Mouse (Mus musculus) CH12.LX (cell line): Measurements from ENCODE around the gene Gm20388. TPM values are rescaled to one million over a fixed set of nuclear protein-coding genes. Genes with fewer than 3 reads are reported as not detected.

Experiments used
- DNase-seq: peaks from one replicate; pipeline ENCODE4 v3.0.0-alpha.2; 2013; ENCODE audit errors: extremely low read depth
- H3K27ac ChIP-seq: 2 replicates; pipeline ENCODE4 v1.5.1; 2012; ENCODE audit warnings: low read depth, mild to moderate bottlenecking, control low read depth, moderate library complexity; ENCODE audit not compliant: insufficient read depth
- H3K27me3 ChIP-seq: replicated peaks from 2 replicates; pipeline ENCODE3; 2012; ENCODE audit warnings: inconsistent platforms
- H3K36me3 ChIP-seq, 2 experiments: replicated peaks in 1 of 2; 2 replicates each; pipeline versions ENCODE3 to v1.6.1; 2012; ENCODE audit warnings: inconsistent platforms in 1 of 2, low read length in 1 of 2, mild to moderate bottlenecking in 1 of 2, mixed read lengths in 1 of 2, moderate library complexity in 1 of 2; ENCODE audit not compliant: control insufficient read depth in 1 of 2, insufficient read depth in 1 of 2
- H3K4me1 ChIP-seq, 2 experiments: 2 replicates each; pipeline ENCODE4 v1.6.1; 2012; ENCODE audit warnings: inconsistent platforms in 1 of 2, moderate library complexity in 1 of 2; ENCODE audit not compliant: insufficient read depth in 2 of 2, control insufficient read depth in 1 of 2
- H3K4me2 ChIP-seq: 2 replicates; pipeline ENCODE4 v1.6.1; 2012; ENCODE audit warnings: low read depth, mild to moderate bottlenecking, control low read depth; ENCODE audit not compliant: poor library complexity, insufficient read depth, severe bottlenecking
- H3K4me3 ChIP-seq, 3 experiments: fragments of 150-350 bp in 1 of 3; sonication (generic) in 1 of 3; replicated peaks in 1 of 3; 2 replicates each; pipeline versions ENCODE3 to v1.5.1; 2011 to 2012; ENCODE audit warnings: low read depth in 2 of 3, low read length in 2 of 3, mild to moderate bottlenecking in 2 of 3, moderate library complexity in 2 of 3, control low read depth in 1 of 3, improper control_type of control experiment in 1 of 3, inconsistent platforms in 1 of 3, mixed read lengths in 1 of 3; ENCODE audit not compliant: poor library complexity in 1 of 3
- H3K79me2 ChIP-seq: replicated peaks from 2 replicates; pipeline ENCODE4 v1.6.1; 2012; ENCODE audit warnings: mild to moderate bottlenecking, moderate library complexity; ENCODE audit not compliant: control insufficient read depth, poor library complexity, insufficient read depth, severe bottlenecking; ENCODE audit errors: extremely low read depth
- H3K9ac ChIP-seq: 2 replicates; pipeline ENCODE4 v1.6.1; 2012; ENCODE audit warnings: low read depth, mild to moderate bottlenecking, control low read depth, moderate library complexity; ENCODE audit not compliant: insufficient read depth
- H3K9me3 ChIP-seq: replicated peaks from 2 replicates; pipeline ENCODE3; 2012; ENCODE audit warnings: low read length, inconsistent platforms, mixed read lengths
- BHLHE40 ChIP-seq: IDR thresholded peaks from 2 replicates; pipeline ENCODE4 v1.6.1; 2011; ENCODE audit warnings: mild to moderate bottlenecking, low read depth, low read length, improper control_type of control experiment
- CTCF ChIP-seq, 2 experiments: IDR thresholded peaks in 1 of 2; conservative IDR thresholded peaks in 1 of 2; 2 replicates each; pipeline ENCODE4 v1.5.1; 2011 to 2012; ENCODE audit warnings: low read depth in 2 of 2, low read length in 2 of 2, improper control_type of control experiment in 1 of 2, inconsistent platforms in 1 of 2, mild to moderate bottlenecking in 1 of 2, moderate library complexity in 1 of 2
- E2F4 ChIP-seq: IDR thresholded peaks from 2 replicates; pipeline ENCODE4 v1.6.1; 2011; ENCODE audit warnings: low read depth, low read length, improper control_type of control experiment; ENCODE audit not compliant: insufficient replicate concordance
- IRF4 ChIP-seq: IDR thresholded peaks from 2 replicates; pipeline ENCODE4 v1.6.1; 2014; ENCODE audit warnings: low read depth, mild to moderate bottlenecking, inconsistent platforms, low read length, improper control_type of control experiment
- KAT2A ChIP-seq: IDR thresholded peaks from 2 replicates; pipeline ENCODE4 v1.6.1; 2012; ENCODE audit warnings: low read length, improper control_type of control experiment, inconsistent platforms; ENCODE audit not compliant: insufficient replicate concordance
- MAFK ChIP-seq: IDR thresholded peaks from 2 replicates; pipeline ENCODE4 v1.6.1; 2011; ENCODE audit warnings: low read length, improper control_type of control experiment; ENCODE audit not compliant: insufficient replicate concordance
- MAX ChIP-seq: IDR thresholded peaks from 2 replicates; pipeline ENCODE4 v1.6.1; 2011; ENCODE audit warnings: low read length, improper control_type of control experiment
- MEF2A ChIP-seq: IDR thresholded peaks from 2 replicates; pipeline ENCODE4 v1.6.1; 2014; ENCODE audit warnings: low read depth, mild to moderate bottlenecking, inconsistent platforms, low read length, improper control_type of control experiment, borderline replicate concordance
- NELFE ChIP-seq: IDR thresholded peaks from 2 replicates; pipeline ENCODE4 v1.6.1; 2011; ENCODE audit warnings: low read depth, low read length, improper control_type of control experiment
- PAX5 ChIP-seq: IDR thresholded peaks from 2 replicates; pipeline ENCODE4 v1.6.1; 2012; ENCODE audit warnings: low read length, inconsistent platforms, mixed read lengths
- POLR2A ChIP-seq: IDR thresholded peaks from 2 replicates; pipeline ENCODE4 v1.6.1; 2011; ENCODE audit warnings: low read depth, mild to moderate bottlenecking, improper control_type of control experiment, low read length
- RCOR1 ChIP-seq: conservative IDR thresholded peaks from 2 replicates; pipeline ENCODE4 v1.6.1; 2012; ENCODE audit warnings: low read depth, mild to moderate bottlenecking, inconsistent platforms, low read length, improper control_type of control experiment
- SMC3 ChIP-seq: IDR thresholded peaks from 2 replicates; pipeline ENCODE4 v1.6.1; 2011; ENCODE audit warnings: low read depth, low read length, improper control_type of control experiment
- TBP ChIP-seq: conservative IDR thresholded peaks from 2 replicates; pipeline ENCODE4 v1.6.1; 2011; ENCODE audit warnings: low read depth, low read length, improper control_type of control experiment
- TCF12 ChIP-seq: IDR thresholded peaks from 2 replicates; pipeline ENCODE4 v1.6.1; 2014; ENCODE audit warnings: low read depth, mild to moderate bottlenecking, inconsistent platforms, low read length, improper control_type of control experiment
- USF1 ChIP-seq: IDR thresholded peaks from 2 replicates; pipeline ENCODE4 v1.6.1; 2014; ENCODE audit warnings: low read depth, mild to moderate bottlenecking, inconsistent platforms, low read length, improper control_type of control experiment
- ZKSCAN1 ChIP-seq: IDR thresholded peaks from 2 replicates; pipeline ENCODE4 v1.6.1; 2012; ENCODE audit warnings: low read depth, inconsistent platforms, low read length, improper control_type of control experiment, borderline replicate concordance
- ZMIZ1 ChIP-seq: IDR thresholded peaks from 2 replicates; pipeline ENCODE4 v1.6.1; 2012; ENCODE audit warnings: low read depth, mild to moderate bottlenecking, inconsistent platforms, low read length, improper control_type of control experiment
- dilution Hi-C: fragments of 300-500 bp; cut with MboI; formaldehyde crosslinking; loops from 2 replicates; pipeline ENCODE4 v1.14.3; 2020; ENCODE audit warnings: low sequenced_read_pairs; ENCODE audit not compliant: extremely low pct_unique_long_range_greater_than_20kb, extremely low pct_ligation_motif_present
- in situ Hi-C: fragments of 300-500 bp; cut with MboI; formaldehyde crosslinking; loops from 3 replicates; pipeline ENCODE4 v1.14.3; 2019; ENCODE audit warnings: low sequenced_read_pairs, low pct_ligation_motif_present, low pct_unique_long_range_greater_than_20kb, mixed read lengths
- polyA plus RNA-seq: library from polyadenylated mRNA; unstranded; fragments of >175 nt; gene quantifications from 2 replicates; pipeline ENCODE4 v1.2.1, GENCODE M21; 2012; ENCODE audit warnings: low read depth; ENCODE audit not compliant: insufficient read length
- total RNA-seq, 2 experiments: library from RNA; depleted of rRNA; stranded (reverse); fragments of 300-350 nt in 1 of 2; fragments of >200 nt in 1 of 2; gene quantifications; 2 replicates each; pipeline ENCODE4 v1.2.3; 2012 to 2014

The Gm20388 gene
- total and polyA plus RNA-seq, 3 experiments, result 14.8 to 26.3 (median 22.2) TPM

GRCm38 (mm10) chr8:122462510-122462909, 2551.9 kb downstream of the Gm20388 start:
- H3K79me2 ChIP-seq, result no peaks in the 10 kb centered on the region
- H3K27ac ChIP-seq, result no peak overlapping the region
- H3K9ac ChIP-seq, result no peak overlapping the region
- H3K4me2 ChIP-seq, result no peak overlapping the region
- peaks cover 3% of the 10 kb centered on the region for H3K9me3 ChIP-seq
- peaks cover 7 to 44% of the 10 kb centered on the region in 2 experiments for H3K4me1 ChIP-seq
- in situ Hi-C loops (no loop called here), dilution Hi-C loops (no loop called here)
- no peak for TF ChIP-seq MEF2A
- TF ChIP-seq ZKSCAN1, result no peak
- TF ChIP-seq BHLHE40, result no peak
- no peak for TF ChIP-seq CTCF (conservative IDR thresholded peaks at IDR 0.05 in 1 of 2, IDR thresholded peaks at IDR 0.05 in 1 of 2; ENCODE audit: low read depth in 2 of 2, low read length in 2 of 2)
- TF ChIP-seq SMC3, result no peak
- TF ChIP-seq IRF4, result no peak
- TF ChIP-seq KAT2A, result no peak
- no peak for TF ChIP-seq TCF12
- no peak for TF ChIP-seq E2F4
- TF ChIP-seq MAX, result no peak
- TF ChIP-seq MAFK, result no peak
- H3K36me3 ChIP-seq, result peaks cover 9 to 26% of the 10 kb centered on the region in 2 experiments
- no peak overlapping the region for H3K4me3 ChIP-seq
- no peak for DNase-seq
- peaks cover 33% of the 10 kb centered on the region for H3K27me3 ChIP-seq

GRCm38 (mm10) chr8:122463651-122464640, 2553.3 kb downstream of the Gm20388 start:
- peaks cover 25% of the 10 kb centered on the region for H3K27me3 ChIP-seq
- no peak for DNase-seq
- peaks cover 19 to 41% of the 10 kb centered on the region in 2 experiments for H3K36me3 ChIP-seq
- in situ Hi-C loops, result no loop called here
- peaks cover 3% of the 10 kb centered on the region for H3K9me3 ChIP-seq
- TF ChIP-seq NELFE (no peak), MEF2A (no peak), ZMIZ1 (no peak), USF1 (no peak), TBP (no peak), SMC3 (no peak), POLR2A (no peak), PAX5 (no peak), RCOR1 (no peak)
- H3K4me2 ChIP-seq, result no peak overlapping the region
- no peak overlapping the region for H3K4me3 ChIP-seq
- no peaks in the 10 kb centered on the region for H3K79me2 ChIP-seq
- no peak overlapping the region for H3K27ac ChIP-seq
- peaks cover 7 to 38% of the 10 kb centered on the region in 2 experiments for H3K4me1 ChIP-seq
- dilution Hi-C loops, result no loop called here
- H3K9ac ChIP-seq, result no peak overlapping the region
